Mouse (Mus musculus) liver, embryonic 16.5 days (tissue): ENCODE measurements around the gene Ntrk1. TPM values are rescaled to one million over a fixed set of nuclear protein-coding genes. Genes with fewer than 3 reads are reported as not detected.

Experiments used
- ATAC-seq: fragments of 200-750 bp; cut with Nextera tagmentation; 2 replicates; pipeline ENCODE4 v1.8.0; 2017; ENCODE audit warnings: low read depth, mild to moderate bottlenecking, moderate number of reproducible peaks, moderate library complexity
- H3K27ac ChIP-seq: fragments of 300-500 bp; sonication (generic); 2 replicates; pipeline ENCODE4 v1.5.1; 2014; ENCODE audit warnings: mild to moderate bottlenecking, low read length
- H3K27me3 ChIP-seq: fragments of 300-500 bp; sonication (generic); 2 replicates; pipeline ENCODE4 v1.6.1; 2014; ENCODE audit warnings: low read depth, low read length, mixed read lengths; ENCODE audit not compliant: control insufficient read depth, insufficient read depth
- H3K36me3 ChIP-seq: fragments of 300-500 bp; sonication (generic); 2 replicates; pipeline ENCODE4 v1.6.1; 2014; ENCODE audit warnings: mild to moderate bottlenecking; ENCODE audit not compliant: control insufficient read depth, insufficient read depth
- H3K4me1 ChIP-seq: fragments of 300-500 bp; sonication (generic); 2 replicates; pipeline ENCODE4 v1.6.1; 2014; ENCODE audit warnings: low read depth, low read length, mixed read lengths; ENCODE audit not compliant: control insufficient read depth
- H3K4me2 ChIP-seq: fragments of 300-500 bp; sonication (generic); 2 replicates; pipeline ENCODE4 v1.6.1; 2014; ENCODE audit warnings: low read depth, low read length, mixed read lengths
- H3K4me3 ChIP-seq: fragments of 300-500 bp; sonication (generic); 2 replicates; pipeline ENCODE4 v1.5.1; 2014; ENCODE audit warnings: low read depth, mild to moderate bottlenecking, low read length
- H3K9ac ChIP-seq: fragments of 300-500 bp; sonication (generic); 2 replicates; pipeline ENCODE4 v1.6.1; 2014; ENCODE audit warnings: low read depth, low read length
- H3K9me3 ChIP-seq: fragments of 300-500 bp; sonication (generic); replicated peaks from 2 replicates; pipeline ENCODE4 v1.6.1; 2016; ENCODE audit warnings: low read length; ENCODE audit not compliant: control insufficient read depth
- WGBS: fragments of 180-500 bp; shearing (Covaris S2); extraction: QIAGEN DNeasy Blood & Tissue Kit; methylation state at CpG from one replicate; pipeline ENCODE4 v1.1.7; 2014; ENCODE audit not compliant: insufficient replicate concordance; 5-methylcytosine and 5-hydroxymethylcytosine counted together
- polyA plus RNA-seq: library from polyadenylated mRNA; unstranded; fragments of >200 nt; fragmentation: Nextera tagmentation; extraction: Ambion mirVana; gene quantifications from 2 replicates; pipeline ENCODE4 v1.2.1, GENCODE M21; 2015

Ntrk1 gene
- polyA plus RNA-seq, 1 experiment from 2014 or later, result 0.18 TPM

DNA sequence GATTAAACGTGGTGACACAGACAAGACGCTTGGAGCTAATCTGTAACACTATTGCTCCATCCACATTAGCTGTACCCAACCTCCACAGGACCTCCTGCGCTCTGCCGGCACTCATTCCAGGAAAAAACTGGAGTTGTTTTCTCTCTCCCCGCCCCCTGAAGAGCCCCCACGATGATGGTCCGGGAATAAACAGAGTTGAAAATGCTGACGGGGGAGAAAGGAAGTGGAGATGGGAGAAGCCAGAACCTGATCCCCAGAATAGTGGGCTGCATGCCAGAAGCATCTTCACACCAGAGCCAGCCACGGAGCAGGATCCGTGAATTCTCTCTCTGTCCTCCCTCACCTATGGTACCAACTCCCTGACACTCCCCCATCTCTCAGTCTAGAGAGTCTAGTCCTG, 30.5 kb downstream of the Ntrk1 start:
- Histone ChIP-seq H3K27ac (peak overlapping the region; percentile 71), H3K4me2 (peak overlapping the region; percentile 10; the same call in 1 of the 2 replicates), H3K9ac (no peak overlapping the region), H3K4me1 (peaks cover 4% of the 10 kb centered on the region), H3K36me3 (no peaks in the 10 kb centered on the region), H3K4me3 (no peak overlapping the region), H3K27me3 (peaks cover 6% of the 10 kb centered on the region), H3K9me3 (no peaks in the 10 kb centered on the region)
- no peak for ATAC-seq
- 16% methylated on average over 10 of the region's 10 CpGs for WGBS

DNA sequence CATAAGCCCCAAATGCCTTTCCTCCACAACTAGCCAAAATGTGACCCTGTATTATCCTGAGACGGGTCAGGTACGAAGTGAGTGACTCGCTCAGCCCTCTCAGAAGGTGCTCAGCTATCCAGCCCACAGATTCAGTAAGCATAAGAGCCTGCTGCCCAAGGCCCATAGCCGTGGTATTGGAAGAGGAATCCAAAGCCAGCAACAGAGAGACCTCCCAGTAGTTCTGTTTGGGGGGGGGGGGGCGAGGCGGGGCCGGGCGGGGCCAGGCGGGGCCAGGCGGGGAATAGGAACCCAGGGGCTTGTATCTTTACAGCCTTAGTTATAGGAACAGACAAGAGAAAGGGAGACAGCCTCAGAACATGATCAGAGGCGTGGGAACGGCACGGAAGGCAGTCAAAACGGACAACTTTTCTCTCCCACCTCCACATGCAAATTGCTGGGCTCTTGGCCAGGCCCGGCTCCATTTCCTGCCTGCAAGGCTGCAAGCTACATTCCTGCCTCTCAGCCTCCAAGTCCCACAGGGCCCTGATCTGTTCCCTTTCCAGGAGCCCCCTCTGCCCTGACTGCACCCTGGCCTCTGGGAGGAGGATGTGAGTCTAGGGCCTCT, 31.2 kb downstream of the Ntrk1 start:
- 0 out of 2 replicates have a peak overlapping the region, but pooled peaks have one; percentile 10 for H3K4me2 ChIP-seq
- ATAC-seq, result no peak; the same call in 1 of the 2 replicates
- no peaks in the 10 kb centered on the region for H3K36me3 ChIP-seq
- WGBS, result 12% methylated on average over 15 of the region's 15 CpGs
- H3K9me3 ChIP-seq, result no peaks in the 10 kb centered on the region
- H3K27me3 ChIP-seq, result peaks cover 6% of the 10 kb centered on the region
- peak overlapping the region; percentile 71 for H3K27ac ChIP-seq
- no peak overlapping the region for H3K9ac ChIP-seq
- peaks cover 4% of the 10 kb centered on the region for H3K4me1 ChIP-seq
- no peak overlapping the region for H3K4me3 ChIP-seq

- H3K9me3 ChIP-seq, result no peaks in the 10 kb centered on the region
- no peak overlapping the region for H3K9ac ChIP-seq
- ATAC-seq, result no peak
- peak overlapping the region; percentile 29 for H3K27ac ChIP-seq
- 58% methylated on average over 4 of the region's 4 CpGs for WGBS
- H3K27me3 ChIP-seq, result peaks cover 1% of the 10 kb centered on the region
- peaks cover 4% of the 10 kb centered on the region for H3K4me1 ChIP-seq
- no peak overlapping the region for H3K4me2 ChIP-seq
- no peak overlapping the region for H3K4me3 ChIP-seq
- no peaks in the 10 kb centered on the region for H3K36me3 ChIP-seq
Observed at GRCm38 (mm10) chr3:87763202-87763601, 31.8 kb downstream of the Ntrk1 start.

DNA sequence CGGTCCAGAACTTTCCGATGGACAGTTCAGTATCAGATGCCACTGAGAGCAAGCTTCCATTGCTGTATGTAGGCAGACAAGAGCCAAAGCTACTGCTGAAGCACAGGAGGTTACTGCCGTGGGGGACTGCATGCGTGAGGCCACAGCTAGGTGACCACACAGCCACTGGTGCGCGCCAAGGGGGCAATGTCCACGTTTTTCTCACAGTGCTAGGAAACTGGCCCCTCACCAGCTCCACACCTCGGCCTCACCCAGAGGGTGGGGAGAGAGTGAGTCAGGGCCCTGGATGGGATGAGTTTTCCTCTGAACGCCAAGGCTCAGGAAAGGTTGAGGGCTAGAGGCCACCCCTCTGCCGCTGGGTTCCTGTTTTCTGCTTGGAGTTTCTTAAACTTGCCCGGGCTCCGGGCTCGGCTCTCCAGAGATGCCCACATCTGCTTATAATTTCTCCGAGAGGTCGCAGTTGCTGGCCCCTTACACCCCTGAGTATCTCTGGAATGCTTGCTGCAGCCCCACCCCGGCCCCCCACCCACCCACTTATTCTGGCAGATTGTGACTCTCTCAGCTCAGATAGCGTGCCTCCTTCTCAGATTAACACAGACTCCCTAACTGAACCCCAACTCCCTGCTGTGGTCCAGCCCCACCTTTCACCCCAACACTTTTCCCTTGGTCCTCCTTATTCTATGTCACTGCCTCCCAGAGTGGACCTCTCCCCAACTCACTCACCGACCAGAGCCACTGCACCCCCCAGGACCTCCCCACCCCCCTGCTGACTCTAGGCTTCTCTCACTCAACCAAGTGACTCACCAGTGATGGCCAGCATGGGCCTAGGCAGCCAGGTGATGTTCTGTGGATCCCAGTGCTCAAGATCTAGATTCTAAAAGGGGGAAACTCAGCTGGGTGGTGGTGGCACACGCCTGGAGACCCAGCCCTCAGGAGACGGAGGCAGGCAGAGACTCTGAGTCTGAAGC, 33.3 kb downstream of the Ntrk1 start:
- H3K27ac ChIP-seq, result no peak overlapping the region
- no peak for ATAC-seq
- H3K9ac ChIP-seq, result no peak overlapping the region
- H3K4me3 ChIP-seq, result no peak overlapping the region
- no peak overlapping the region for H3K4me2 ChIP-seq
- no peaks in the 10 kb centered on the region for H3K27me3 ChIP-seq
- H3K9me3 ChIP-seq, result no peaks in the 10 kb centered on the region
- H3K4me1 ChIP-seq, result peaks cover 4% of the 10 kb centered on the region
- WGBS, result 50% methylated on average over 20 of the region's 20 CpGs
- H3K36me3 ChIP-seq, result no peaks in the 10 kb centered on the region

GRCm38 (mm10) chr3:87758641-87759040, 36.3 kb downstream of the Ntrk1 start:
- no peak overlapping the region for H3K4me3 ChIP-seq
- ATAC-seq, result no peak
- H3K4me2 ChIP-seq, result no peak overlapping the region
- no peaks in the 10 kb centered on the region for H3K27me3 ChIP-seq
- H3K36me3 ChIP-seq, result no peaks in the 10 kb centered on the region
- 31% methylated on average over 5 of the region's 5 CpGs for WGBS
- no peak overlapping the region for H3K9ac ChIP-seq
- peaks cover 4% of the 10 kb centered on the region for H3K4me1 ChIP-seq
- no peaks in the 10 kb centered on the region for H3K9me3 ChIP-seq
- no peak overlapping the region for H3K27ac ChIP-seq

- no peaks in the 10 kb centered on the region for H3K36me3 ChIP-seq
- 65% methylated on average over 20 of the region's 20 CpGs for WGBS
- H3K27ac ChIP-seq, result no peak overlapping the region
- H3K4me3 ChIP-seq, result no peak overlapping the region
- no peak for ATAC-seq
- no peaks in the 10 kb centered on the region for H3K4me1 ChIP-seq
- no peak overlapping the region for H3K9ac ChIP-seq
- H3K9me3 ChIP-seq, result no peaks in the 10 kb centered on the region
- no peak overlapping the region for H3K4me2 ChIP-seq
- no peaks in the 10 kb centered on the region for H3K27me3 ChIP-seq
Observed at GRCm38 (mm10) chr3:87756488-87756887, 38.5 kb downstream of the Ntrk1 start.

DNA sequence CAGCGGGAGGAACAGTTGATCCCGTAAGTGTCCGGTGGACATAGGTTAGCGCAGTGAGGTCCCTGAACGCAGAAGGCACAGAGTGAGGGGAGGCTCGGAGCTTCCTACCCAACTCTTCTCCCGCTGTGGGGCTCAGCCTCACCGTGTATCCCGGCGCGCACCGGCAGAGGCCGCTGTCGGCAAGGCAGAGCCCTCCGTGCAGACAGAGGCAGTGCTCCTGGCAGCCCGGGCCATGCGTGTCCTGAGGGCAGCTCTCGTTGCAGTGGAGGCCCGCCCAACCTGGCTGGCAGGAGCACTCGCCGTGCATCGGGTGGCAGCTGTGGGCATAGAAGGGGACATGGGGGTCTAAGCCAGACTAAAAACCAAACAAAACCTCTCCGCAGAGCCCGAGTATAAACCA, 39.0 kb downstream of the Ntrk1 start:
- Histone ChIP-seq H3K9ac (no peak overlapping the region), H3K27ac (no peak overlapping the region), H3K9me3 (no peaks in the 10 kb centered on the region), H3K4me2 (no peak overlapping the region), H3K27me3 (no peaks in the 10 kb centered on the region), H3K36me3 (no peaks in the 10 kb centered on the region), H3K4me1 (no peaks in the 10 kb centered on the region), H3K4me3 (no peak overlapping the region)
- WGBS, result 16% methylated on average over 24 of the region's 24 CpGs
- peak; percentile 65; the same call in 1 of the 2 replicates for ATAC-seq

GRCm38 (mm10) chr3:87753829-87754228, 41.1 kb downstream of the Ntrk1 start:
- 79% methylated on average over 13 of the region's 13 CpGs for WGBS
- no peak for ATAC-seq

GRCm38 (mm10) chr3:87752567-87752966, 42.4 kb downstream of the Ntrk1 start:
- H3K4me3 ChIP-seq, result no peak overlapping the region
- H3K36me3 ChIP-seq, result no peaks in the 10 kb centered on the region
- H3K4me2 ChIP-seq, result no peak overlapping the region
- H3K27ac ChIP-seq, result no peak overlapping the region
- H3K27me3 ChIP-seq, result no peaks in the 10 kb centered on the region
- 73% methylated on average over 3 of the region's 3 CpGs for WGBS
- H3K4me1 ChIP-seq, result no peaks in the 10 kb centered on the region
- no peaks in the 10 kb centered on the region for H3K9me3 ChIP-seq
- no peak for ATAC-seq
- no peak overlapping the region for H3K9ac ChIP-seq

More at GRCm38 (mm10) chr3:87753829-87754228, 41.1 kb downstream of the Ntrk1 start:
- H3K4me3 ChIP-seq, result no peak overlapping the region
- no peak overlapping the region for H3K4me2 ChIP-seq
- no peak overlapping the region for H3K9ac ChIP-seq
- no peaks in the 10 kb centered on the region for H3K27me3 ChIP-seq
- H3K27ac ChIP-seq, result no peak overlapping the region
- no peaks in the 10 kb centered on the region for H3K36me3 ChIP-seq
- H3K9me3 ChIP-seq, result no peaks in the 10 kb centered on the region
- no peaks in the 10 kb centered on the region for H3K4me1 ChIP-seq
